Mouse (Mus musculus) megakaryocyte-erythroid progenitor cell, adult 5-6 weeks (primary cell): ENCODE measurements around the gene G6pc2. TPM values are rescaled to one million over a fixed set of nuclear protein-coding genes. Genes with fewer than 3 reads are reported as not detected.

Source experiments
- ATAC-seq: replicated peaks from 2 replicates; pipeline ENCODE4 v1.8.0; 2016; ENCODE audit warnings: mild to moderate bottlenecking, inconsistent platforms; ENCODE audit not compliant: severe bottlenecking, poor library complexity, low FRiP score, low TSS enrichment
- total RNA-seq, 2 experiments: library from RNA; stranded (forward) in 1 of 2; stranded (reverse) in 1 of 2; fragments of 200-1000, 215-1000 nt in 1 of 2; fragments of >200 nt in 1 of 2; fragmentation: Nextera tagmentation in 1 of 2; gene quantifications; 2 replicates each; pipeline ENCODE4 v1.2.3; 2014 to 2017

Gene G6pc2
- total RNA-seq, 2 experiments from 2014 or later, result not detected

DNA sequence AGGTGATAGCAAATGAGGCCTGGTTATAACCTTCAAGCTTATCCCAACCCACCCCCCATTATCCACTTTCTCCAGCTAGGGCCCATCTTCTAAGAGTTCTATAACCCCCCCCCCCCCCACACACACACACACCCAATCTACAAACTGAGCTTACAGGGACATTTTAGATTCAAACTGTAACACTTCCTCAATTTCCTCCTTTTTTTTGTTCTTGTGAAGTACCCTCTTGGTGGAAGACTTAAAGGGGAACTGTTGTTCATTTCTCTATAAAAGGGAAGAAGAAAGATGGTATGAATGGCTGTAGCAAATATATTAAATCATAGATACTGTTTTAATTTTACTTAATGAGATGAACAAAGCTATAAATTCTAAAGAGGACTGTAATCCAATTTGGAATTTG lies 21.2 kb downstream of the G6pc2 start:
- no peak for ATAC-seq

DNA sequence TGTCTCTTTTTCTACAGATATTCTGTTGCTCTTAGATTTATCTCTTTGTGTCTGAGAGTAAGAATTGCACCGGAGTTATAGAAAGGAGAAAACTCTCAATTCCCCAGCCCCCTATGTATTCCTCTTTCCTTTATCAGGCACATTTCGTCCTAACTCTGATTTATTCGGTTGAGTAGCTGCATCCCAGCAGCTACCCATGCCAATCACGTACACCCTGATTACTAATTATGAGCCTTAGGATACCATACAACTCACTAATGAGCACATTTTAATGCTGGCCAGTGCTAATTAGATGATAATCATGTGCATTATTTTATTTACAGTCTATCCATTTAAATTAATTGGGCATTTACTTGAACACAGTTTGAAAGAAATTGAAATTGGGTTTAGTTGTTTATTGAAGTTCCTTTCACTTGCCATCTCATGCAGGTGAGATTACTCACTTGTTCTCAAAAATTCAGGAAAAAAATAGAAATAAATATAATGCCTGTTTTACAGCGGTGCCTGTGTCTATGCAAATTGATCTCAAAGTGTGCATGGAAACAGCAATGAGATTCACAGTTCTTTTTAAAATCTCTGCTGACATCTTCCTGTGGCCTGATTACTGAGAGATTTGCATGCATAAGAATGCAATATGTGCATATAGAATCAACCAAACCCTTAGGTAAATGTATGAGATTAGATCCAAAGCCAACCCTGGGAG lies 24.3 kb downstream of the G6pc2 start:
- no peak for ATAC-seq

DNA sequence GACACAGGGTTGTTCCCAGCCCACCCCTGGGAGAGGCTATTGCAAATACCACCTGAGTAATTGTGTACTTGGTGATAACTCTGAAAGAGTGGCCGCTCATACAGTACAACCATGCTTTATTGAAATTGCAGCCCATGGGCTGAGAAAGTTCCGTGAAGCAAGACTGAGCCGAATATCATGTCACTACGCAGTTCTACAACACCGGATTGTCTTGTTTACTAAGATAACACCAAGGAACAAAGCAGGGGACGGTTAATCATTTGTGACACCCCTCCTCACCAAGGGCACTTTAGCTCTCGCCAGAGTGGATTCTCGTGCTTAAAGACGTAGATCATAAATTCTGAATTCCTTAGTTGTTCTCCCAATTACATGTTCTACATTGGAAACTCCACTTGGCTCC lies 28.4 kb downstream of the G6pc2 start:
- ATAC-seq, result no peak

DNA sequence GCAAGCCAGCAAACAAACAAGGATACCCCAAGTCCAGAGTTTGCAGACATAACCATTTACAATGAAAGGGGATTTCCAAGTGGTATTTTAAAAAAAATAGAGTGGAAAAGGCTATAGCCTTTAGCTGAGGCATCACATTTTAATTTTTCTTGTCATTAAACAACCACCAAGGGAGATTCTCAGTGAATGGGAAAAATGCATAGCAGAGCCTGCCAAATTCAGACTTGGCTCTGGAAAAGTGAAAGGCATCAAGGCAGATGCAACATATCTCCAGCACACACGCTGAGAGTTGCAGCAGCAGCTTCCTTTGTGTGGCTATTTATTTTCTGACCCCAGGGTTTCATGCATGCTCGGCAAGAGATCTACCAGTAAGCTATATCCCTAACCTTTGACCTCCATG lies 34.1 kb downstream of the G6pc2 start:
- ATAC-seq, result no peak

DNA sequence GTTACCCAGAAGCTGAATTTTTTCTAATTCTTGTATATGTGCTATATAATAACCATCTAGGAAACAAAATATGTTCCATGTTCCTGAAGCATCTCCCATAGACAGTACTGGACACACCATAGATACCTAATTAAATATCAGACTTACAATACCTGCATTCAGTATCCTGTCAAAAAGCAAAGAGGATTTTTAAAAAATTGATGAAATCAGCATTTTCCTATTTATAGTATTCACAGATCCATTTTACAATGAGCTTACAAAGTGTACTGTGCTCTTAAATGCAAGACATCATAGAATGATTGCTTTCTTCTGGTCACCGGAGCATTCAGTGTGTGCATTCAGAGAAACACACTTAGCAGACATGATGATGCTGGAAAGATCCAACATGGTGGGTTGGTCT lies 36.2 kb downstream of the G6pc2 start:
- no peak for ATAC-seq

DNA sequence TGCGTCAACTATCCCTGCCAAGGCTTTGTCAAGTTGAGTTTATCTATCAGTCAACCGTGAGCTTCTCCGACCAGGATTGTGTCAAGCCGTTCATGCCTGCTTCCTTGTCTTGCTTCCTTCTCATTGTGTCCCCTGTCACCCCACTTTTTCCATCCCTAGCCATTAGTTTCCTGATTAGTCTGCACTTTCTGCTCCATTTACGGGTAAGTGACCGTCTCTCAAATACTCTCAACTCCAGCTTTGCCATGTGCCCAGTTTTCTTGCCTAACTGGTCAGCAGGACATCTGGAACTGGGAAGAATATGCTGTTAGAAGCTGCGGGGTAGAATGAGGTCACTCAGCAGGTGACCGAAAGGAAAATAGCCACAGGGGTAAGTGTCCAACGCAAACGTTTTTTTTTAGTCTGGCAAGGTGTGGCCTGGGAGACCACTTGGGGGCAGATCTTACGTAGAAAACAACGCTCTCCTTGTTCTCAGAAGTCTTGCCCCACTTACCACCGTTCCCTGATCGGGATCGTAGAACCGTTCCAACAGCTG lies 37.4 kb downstream of the G6pc2 start:
- no peak for ATAC-seq

DNA sequence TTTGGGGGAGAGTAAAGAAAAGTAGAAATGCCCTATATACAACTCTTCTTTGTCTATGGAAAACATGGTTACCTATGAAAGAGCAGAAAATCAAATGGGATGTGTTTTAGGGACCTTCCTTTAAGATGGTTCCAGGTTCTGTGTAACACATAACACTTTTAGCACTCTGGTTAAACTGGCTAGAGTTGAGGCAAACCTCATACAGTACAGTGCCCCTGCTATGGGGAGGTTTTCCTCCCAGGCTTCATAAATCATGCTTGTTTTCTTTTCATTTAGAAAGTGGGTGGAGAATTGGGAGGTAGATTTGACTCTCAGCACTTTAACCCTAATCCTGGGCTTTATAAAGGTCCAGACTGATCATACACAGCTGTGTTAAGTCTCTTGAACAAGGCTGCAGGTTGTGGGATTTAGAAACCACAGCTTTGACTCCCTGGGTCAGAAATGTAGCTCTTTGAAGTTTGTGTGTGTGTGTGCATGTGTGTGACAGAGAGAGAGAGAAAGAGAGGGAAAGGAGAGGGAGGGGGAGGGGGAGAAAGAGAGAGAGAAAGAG lies 53.3 kb downstream of the G6pc2 start:
- no peak for ATAC-seq

DNA sequence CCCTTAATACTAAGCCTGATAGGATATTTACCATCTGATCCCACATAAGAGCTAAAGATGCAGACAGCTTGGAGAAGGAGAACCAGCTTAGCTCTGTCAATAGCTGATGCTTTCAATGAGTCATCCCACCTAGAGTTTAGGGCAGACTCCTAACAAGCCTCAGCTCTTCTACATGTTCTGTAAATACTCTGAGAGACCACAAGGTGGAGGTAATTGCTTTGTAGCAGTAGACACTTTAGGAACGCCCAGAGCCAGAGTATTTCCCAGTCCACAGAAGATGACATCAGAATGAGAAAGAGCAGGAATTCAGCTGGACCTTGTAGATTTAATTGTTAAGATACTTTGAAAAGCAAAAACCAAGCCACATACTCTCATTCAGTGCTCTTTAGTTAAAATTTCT lies 65.0 kb downstream of the G6pc2 start:
- no peak for ATAC-seq

Other genes with a start within 250 kb of the G6pc2 start
- not detected in 2 replicates for gene Nostrin, start 75.3 kb upstream of the G6pc2 start, total RNA-seq (2014; fragmentation: Nextera tagmentation)
- gene Nostrin, start 75.3 kb upstream of the G6pc2 start, total RNA-seq (2017), result not detected in 2 replicates
- 46.4 and 64.2 TPM in 2 replicates for gene Spc25, start 4.9 kb upstream of the G6pc2 start, total RNA-seq (2014; fragmentation: Nextera tagmentation)
- gene Spc25, start 4.9 kb upstream of the G6pc2 start, total RNA-seq (2017), result 88.6 and 110 TPM in 2 replicates
- gene Abcb11, start 131.5 kb downstream of the G6pc2 start, total RNA-seq (2014; fragmentation: Nextera tagmentation), result not detected in 2 replicates
- not detected in 2 replicates for gene Abcb11, start 131.5 kb downstream of the G6pc2 start, total RNA-seq (2017)
- gene Dhrs9, start 169.4 kb downstream of the G6pc2 start, total RNA-seq (2014; fragmentation: Nextera tagmentation), result 0.37 TPM in 1 of 2 replicates, not detected in the other
- 0.23 and 0.33 TPM in 2 replicates for gene Dhrs9, start 169.4 kb downstream of the G6pc2 start, total RNA-seq (2017)